Mouse (Mus musculus): ENCODE results near the gene Pigl. TPM values are rescaled to one million over a fixed set of nuclear protein-coding genes. Genes with fewer than 3 reads are reported as not detected.

Gene Pigl
- polyA plus RNA-seq, 1 experiment from 2014 or later, result 3.5 TPM

Other genes with a start within 250 kb of the Pigl start
- gene Adora2b, start 209.5 kb upstream of the Pigl start, polyA plus RNA-seq (2015; fragmentation: Nextera tagmentation; extraction: Ambion mirVana), result 0.56 and 0.60 TPM in 2 replicates
- 7.3 and 8.2 TPM in 2 replicates for gene Zswim7, start 177.1 kb upstream of the Pigl start, polyA plus RNA-seq (2015; fragmentation: Nextera tagmentation; extraction: Ambion mirVana)
- gene Ttc19, start 177.0 kb upstream of the Pigl start, polyA plus RNA-seq (2015; fragmentation: Nextera tagmentation; extraction: Ambion mirVana), result 3.2 and 3.4 TPM in 2 replicates
- 18.4 and 22.7 TPM in 2 replicates for gene Ncor1, start 81 bp downstream of the Pigl start, polyA plus RNA-seq (2015; fragmentation: Nextera tagmentation; extraction: Ambion mirVana)
- 4.5 and 7.2 TPM in 2 replicates for gene Cenpv, start 80.8 kb downstream of the Pigl start, polyA plus RNA-seq (2015; fragmentation: Nextera tagmentation; extraction: Ambion mirVana)
- 1,628 and 1,645 TPM in 2 replicates for gene Ubb, start 92.7 kb downstream of the Pigl start, polyA plus RNA-seq (2015; fragmentation: Nextera tagmentation; extraction: Ambion mirVana)
- gene Trpv2, start 116.0 kb downstream of the Pigl start, polyA plus RNA-seq (2015; fragmentation: Nextera tagmentation; extraction: Ambion mirVana), result 5.0 and 5.7 TPM in 2 replicates
- 0.72 and 1.0 TPM in 2 replicates for gene Lrrc75a, start 190.1 kb downstream of the Pigl start, polyA plus RNA-seq (2015; fragmentation: Nextera tagmentation; extraction: Ambion mirVana)
- gene Mmgt2, start 190.2 kb downstream of the Pigl start, polyA plus RNA-seq (2015; fragmentation: Nextera tagmentation; extraction: Ambion mirVana), result 6.9 and 9.0 TPM in 2 replicates

Measured in liver, embryonic 16.5 days (tissue).